Mouse (Mus musculus) left cerebral cortex, postnatal 25 days (tissue): ENCODE measurements around the gene 2810408A11Rik. TPM values are rescaled to one million over a fixed set of nuclear protein-coding genes. Genes with fewer than 3 reads are reported as not detected.
"Not testable (repeated sequence)": the region's sequence is repeated elsewhere in the genome, so short reads cannot be mapped to it uniquely, and the experiment has no call there.

ENCODE experiments used
- DNase-seq, 2 experiments: peaks; one replicate each; pipeline ENCODE4 v3.0.0; 2022; ENCODE audit warnings: low spot score in 2 of 2, mixed read lengths in 1 of 2
- intact Hi-C: fragments of 180-260 bp; cut with DNase I; formaldehyde crosslinking; loops from one replicate; pipeline ENCODE4 v1.15.1; 2025
- total RNA-seq, 2 experiments: library from RNA; stranded (reverse); gene quantifications; 2 replicates each; pipeline ENCODE4 v1.2.3; 2021

Gene 2810408A11Rik
- total RNA-seq, 2 experiments from 2014 or later = 0.55 to 0.60 TPM

- intact Hi-C loops = loop anchor here (1.0 to 5.0 kb wide), 3 partner anchors 14 to 278 kb away; partner anchors contain the start of genes Ctdnep1, Slc16a11 and Slc2a4
- DNase-seq = peak; percentile 77 to 87
These were observed 33.4 kb upstream of the 2810408A11Rik start for GRCm38 (mm10) chr11:69934169-69934568.

GRCm38 (mm10) chr11:69933066-69933465 is 32.3 kb upstream of the 2810408A11Rik start:
- intact Hi-C loops = loop anchor here (5.0 kb wide), 1 partner anchor 279 kb away; the partner anchor contains the start of gene Slc16a11
- DNase-seq = no peak

- DNase-seq = no peak
- intact Hi-C loops = loop anchor here (5.0 kb wide), 1 partner anchor 280 kb away; the partner anchor contains the start of gene Slc16a11
These were observed 31.5 kb upstream of the 2810408A11Rik start for GRCm38 (mm10) chr11:69932254-69932653.

- DNase-seq = no peak
- intact Hi-C loops = loop anchor here (5.0 kb wide), 1 partner anchor 281 kb away; the partner anchor contains the start of gene Slc16a11
These were observed 31.0 kb upstream of the 2810408A11Rik start for GRCm38 (mm10) chr11:69931769-69932168.

- no peak for DNase-seq
- intact Hi-C loops = loop anchor here (5.0 kb wide), 1 partner anchor 281 kb away; the partner anchor contains the start of gene Slc16a11
These were observed 30.3 kb upstream of the 2810408A11Rik start for GRCm38 (mm10) chr11:69930967-69931537.

GRCm38 (mm10) chr11:69930176-69930575 is 29.4 kb upstream of the 2810408A11Rik start:
- intact Hi-C loops = loop anchor here (5.0 kb wide), 1 partner anchor 282 kb away; the partner anchor contains the start of gene Slc16a11
- not testable (repeated sequence) for DNase-seq

- intact Hi-C loops = loop anchor here (5.0 kb wide), 1 partner anchor 283 kb away; the partner anchor contains the start of gene Slc16a11
- DNase-seq = no peak
These were observed 28.9 kb upstream of the 2810408A11Rik start for GRCm38 (mm10) chr11:69929712-69930111.

GRCm38 (mm10) chr11:69927501-69927900 is 26.7 kb upstream of the 2810408A11Rik start:
- DNase-seq = no peak
- intact Hi-C loops = no loop called here

GRCm38 (mm10) chr11:69922796-69923195 is 22.0 kb upstream of the 2810408A11Rik start:
- no peak for DNase-seq
- intact Hi-C loops = loop anchor here (5.0 kb wide), 2 partner anchors 60 to 240 kb away; partner anchors contain the start of genes Ctdnep1, Elp5 and Senp3

GRCm38 (mm10) chr11:69922012-69922756 is 21.4 kb upstream of the 2810408A11Rik start:
- intact Hi-C loops = loop anchor here (5.0 kb wide), 2 partner anchors 60 to 240 kb away; partner anchors contain the start of genes Ctdnep1, Elp5 and Senp3

GRCm38 (mm10) chr11:69921114-69922011 is 20.6 kb upstream of the 2810408A11Rik start, which contains the start of gene Eif5a:
TSS of gene Eif5a (minus strand) at chr11:69921958.
- intact Hi-C loops = loop anchor here (1.0 to 5.0 kb wide), 3 partner anchors 20 to 239 kb away; partner anchors contain the start of genes Ctdnep1, Elp5, Neurl4 and Senp3
- peak; percentile 99 to 100 for DNase-seq

More at GRCm38 (mm10) chr11:69922012-69922756, 21.4 kb upstream of the 2810408A11Rik start:
- DNase-seq = no peak

- intact Hi-C loops = loop anchor here (1.0 to 5.0 kb wide), 3 partner anchors 19 to 238 kb away; partner anchors contain the start of genes Ctdnep1, Elp5, Neurl4 and Senp3
- DNase-seq = peak in 1 of 2 experiments; percentile 9
These were observed 19.7 kb upstream of the 2810408A11Rik start for GRCm38 (mm10) chr11:69920266-69921031.

GRCm38 (mm10) chr11:69919661-69920265 is 19.0 kb upstream of the 2810408A11Rik start:
- intact Hi-C loops = loop anchor here (5.0 kb wide), 2 partner anchors 63 to 237 kb away; partner anchors contain the start of genes Ctdnep1, Elp5 and Senp3
- peak; percentile 41 to 61 for DNase-seq

- intact Hi-C loops = no loop called here
- DNase-seq = no peak
These were observed 18.3 kb upstream of the 2810408A11Rik start for GRCm38 (mm10) chr11:69919053-69919452.

GRCm38 (mm10) chr11:69918118-69918517 is 17.3 kb upstream of the 2810408A11Rik start:
- intact Hi-C loops = no loop called here
- DNase-seq = no peak

GRCm38 (mm10) chr11:69917379-69917948 is 16.7 kb upstream of the 2810408A11Rik start:
- no peak for DNase-seq
- intact Hi-C loops = no loop called here

GRCm38 (mm10) chr11:69916652-69917378 is 16.0 kb upstream of the 2810408A11Rik start:
- intact Hi-C loops, DNase-seq: not testable (repeated sequence)
